Mouse (Mus musculus) testis, adult 2 months (tissue): ENCODE results near the gene Exoc2.

Source experiments
- CTCF ChIP-seq: fragments of 200-500 bp; IDR thresholded peaks from 2 replicates; pipeline ENCODE4 v1.5.1; 2012; ENCODE audit warnings: low read depth, mild to moderate bottlenecking, inconsistent platforms, low read length, moderate library complexity; ENCODE audit not compliant: control insufficient read depth, insufficient read depth, insufficient replicate concordance
- POLR2A ChIP-seq: fragments of 200-500 bp; IDR thresholded peaks from 2 replicates; pipeline ENCODE4 v1.6.1; 2012; ENCODE audit warnings: low read depth, mild to moderate bottlenecking, inconsistent platforms, low read length, moderate library complexity; ENCODE audit not compliant: control insufficient read depth

GRCm38 (mm10) chr13:30785423-30786040 is 188.4 kb downstream of the Exoc2 start:
- TF ChIP-seq CTCF, result no peak
- no peak for TF ChIP-seq POLR2A
